Mouse (Mus musculus): Measurements from ENCODE around the gene Gm4131.

Gm4131 gene

GRCm38 (mm10) chr14:62496501-62496900, 70.2 kb downstream of the Gm4131 start:
- no peak for TF ChIP-seq POU5F1 (IDR thresholded peaks at IDR 0.05; ENCODE audit: borderline replicate concordance, low read length)
- no peak for TF ChIP-seq NANOG (IDR thresholded peaks at IDR 0.05; ENCODE audit: borderline replicate concordance, low read length)
- no peak for TF ChIP-seq CTCF (conservative IDR thresholded peaks at IDR 0.05; ENCODE audit: low read length)
- Histone ChIP-seq H3K4me1 (replicated peaks; ENCODE audit: low read depth, low read length) (no peaks in the 10 kb centered on the region), H3K9me3 (ENCODE audit: low read length) (no peaks in the 10 kb centered on the region), H3K36me3 (ENCODE audit: insufficient read depth, low read length) (no peaks in the 10 kb centered on the region), H3K27me3 (ENCODE audit: insufficient read depth, low read length) (no peaks in the 10 kb centered on the region), H3K4me3 (replicated peaks; ENCODE audit: low read length) (no peak overlapping the region)

DNA sequence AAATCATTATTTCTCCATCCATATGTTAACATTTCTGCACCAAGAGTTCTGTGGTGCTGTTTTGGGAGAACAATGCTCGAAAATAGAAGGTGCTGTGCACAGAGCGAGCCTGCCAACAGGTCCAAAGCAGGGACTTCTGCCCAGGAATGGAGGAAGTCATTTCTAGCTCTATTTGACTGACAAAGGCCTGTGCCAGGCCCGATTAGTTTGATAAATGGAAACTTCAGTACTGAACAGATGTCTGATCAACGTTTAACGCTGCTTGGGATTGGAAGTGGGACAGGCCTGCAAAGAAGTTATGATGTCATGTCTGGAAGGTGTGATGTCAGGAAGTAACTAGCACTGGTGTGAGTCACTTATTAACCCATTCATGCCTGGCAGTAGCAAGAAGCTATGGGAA, 73.3 kb downstream of the Gm4131 start:
- no peak for TF ChIP-seq POU5F1 (IDR thresholded peaks at IDR 0.05; ENCODE audit: borderline replicate concordance, low read length)
- no peak for TF ChIP-seq CTCF (conservative IDR thresholded peaks at IDR 0.05; ENCODE audit: low read length)
- TF ChIP-seq NANOG (IDR thresholded peaks at IDR 0.05; ENCODE audit: borderline replicate concordance, low read length), result no peak
- Histone ChIP-seq H3K36me3 (ENCODE audit: insufficient read depth, low read length) (no peaks in the 10 kb centered on the region), H3K27me3 (ENCODE audit: insufficient read depth, low read length) (no peaks in the 10 kb centered on the region), H3K9me3 (ENCODE audit: low read length) (no peaks in the 10 kb centered on the region), H3K4me3 (replicated peaks; ENCODE audit: low read length) (no peak overlapping the region), H3K4me1 (replicated peaks; ENCODE audit: low read depth, low read length) (no peaks in the 10 kb centered on the region)

- no peaks in the 10 kb centered on the region for H3K9me3 ChIP-seq (ENCODE audit: low read length)
Observed at GRCm38 (mm10) chr14:62492196-62492850, 74.4 kb downstream of the Gm4131 start.

GRCm38 (mm10) chr14:62488270-62488669, 78.5 kb downstream of the Gm4131 start:
- Histone ChIP-seq H3K4me1 (replicated peaks; ENCODE audit: low read depth, low read length) (no peaks in the 10 kb centered on the region), H3K4me3 (replicated peaks; ENCODE audit: low read length) (no peak overlapping the region), H3K27me3 (ENCODE audit: insufficient read depth, low read length) (no peaks in the 10 kb centered on the region), H3K9me3 (ENCODE audit: low read length) (no peaks in the 10 kb centered on the region), H3K36me3 (ENCODE audit: insufficient read depth, low read length) (no peaks in the 10 kb centered on the region)
- TF ChIP-seq CTCF (conservative IDR thresholded peaks at IDR 0.05; ENCODE audit: low read length) (no peak), NANOG (IDR thresholded peaks at IDR 0.05; ENCODE audit: borderline replicate concordance, low read length) (no peak), POU5F1 (IDR thresholded peaks at IDR 0.05; ENCODE audit: borderline replicate concordance, low read length) (no peak)

More at GRCm38 (mm10) chr14:62492196-62492850, 74.4 kb downstream of the Gm4131 start:
- peak; percentile 96 for TF ChIP-seq CTCF (conservative IDR thresholded peaks at IDR 0.05; ENCODE audit: low read length)
- no peak for TF ChIP-seq POU5F1 (IDR thresholded peaks at IDR 0.05; ENCODE audit: borderline replicate concordance, low read length)
- no peak for TF ChIP-seq NANOG (IDR thresholded peaks at IDR 0.05; ENCODE audit: borderline replicate concordance, low read length)
- Histone ChIP-seq H3K36me3 (ENCODE audit: insufficient read depth, low read length) (no peaks in the 10 kb centered on the region), H3K27me3 (ENCODE audit: insufficient read depth, low read length) (no peaks in the 10 kb centered on the region), H3K4me3 (replicated peaks; ENCODE audit: low read length) (no peak overlapping the region), H3K4me1 (replicated peaks; ENCODE audit: low read depth, low read length) (no peaks in the 10 kb centered on the region)

DNA sequence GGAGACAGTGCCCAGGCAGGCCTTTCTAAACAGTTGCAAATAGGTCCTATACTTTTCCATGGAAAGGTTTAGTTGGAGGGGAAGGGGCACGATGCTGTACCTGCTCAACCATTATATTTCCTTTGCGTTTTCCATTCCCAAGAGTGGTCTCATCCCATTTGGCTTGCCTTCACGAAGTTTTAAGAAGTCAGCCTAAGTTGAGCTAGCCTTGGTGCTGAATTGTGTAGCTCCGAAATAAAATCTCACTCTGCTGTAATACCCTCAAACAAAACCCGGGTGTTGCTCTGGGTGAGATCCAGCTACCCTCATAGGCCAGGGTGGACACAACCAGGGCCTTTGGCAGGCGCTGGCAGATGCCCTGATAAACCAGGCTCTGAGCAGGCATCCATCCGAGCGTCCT, 85.3 kb downstream of the Gm4131 start:
- Histone ChIP-seq H3K36me3 (ENCODE audit: insufficient read depth, low read length) (no peaks in the 10 kb centered on the region), H3K9me3 (ENCODE audit: low read length) (no peaks in the 10 kb centered on the region), H3K27me3 (ENCODE audit: insufficient read depth, low read length) (peaks cover 29% of the 10 kb centered on the region), H3K4me3 (replicated peaks; ENCODE audit: low read length) (peak overlapping the region; percentile 67), H3K4me1 (replicated peaks; ENCODE audit: low read depth, low read length) (peaks cover 17% of the 10 kb centered on the region)
- no peak for TF ChIP-seq POU5F1 (IDR thresholded peaks at IDR 0.05; ENCODE audit: borderline replicate concordance, low read length)
- TF ChIP-seq CTCF (conservative IDR thresholded peaks at IDR 0.05; ENCODE audit: low read length), result no peak
- TF ChIP-seq NANOG (IDR thresholded peaks at IDR 0.05; ENCODE audit: borderline replicate concordance, low read length), result no peak

DNA sequence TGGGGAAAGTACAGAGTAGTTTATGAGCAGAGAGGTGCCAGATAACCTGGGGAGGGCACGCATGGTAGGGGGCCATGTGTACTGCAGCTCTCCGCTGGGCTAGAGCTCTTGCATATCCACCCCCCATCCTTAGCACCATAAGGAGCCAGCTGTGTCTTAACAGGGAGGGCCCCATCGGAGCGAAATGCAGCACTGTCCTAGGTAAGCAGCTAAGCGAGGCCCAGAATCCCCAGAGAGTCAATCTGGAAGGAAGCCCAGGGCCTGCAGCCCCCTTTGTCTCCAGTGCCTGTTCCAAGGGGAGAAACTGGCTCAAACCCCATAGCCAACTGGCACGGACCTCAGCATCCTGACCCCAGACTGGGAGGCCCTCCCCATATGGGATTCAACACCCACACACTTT, 87.3 kb downstream of the Gm4131 start:
- Histone ChIP-seq H3K4me3 (replicated peaks; ENCODE audit: low read length) (no peak overlapping the region), H3K9me3 (ENCODE audit: low read length) (peaks cover 4% of the 10 kb centered on the region), H3K4me1 (replicated peaks; ENCODE audit: low read depth, low read length) (peaks cover 17% of the 10 kb centered on the region), H3K36me3 (ENCODE audit: insufficient read depth, low read length) (no peaks in the 10 kb centered on the region), H3K27me3 (ENCODE audit: insufficient read depth, low read length) (peaks cover 29% of the 10 kb centered on the region)
- TF ChIP-seq NANOG (IDR thresholded peaks at IDR 0.05; ENCODE audit: borderline replicate concordance, low read length), result no peak
- no peak for TF ChIP-seq CTCF (conservative IDR thresholded peaks at IDR 0.05; ENCODE audit: low read length)

DNA sequence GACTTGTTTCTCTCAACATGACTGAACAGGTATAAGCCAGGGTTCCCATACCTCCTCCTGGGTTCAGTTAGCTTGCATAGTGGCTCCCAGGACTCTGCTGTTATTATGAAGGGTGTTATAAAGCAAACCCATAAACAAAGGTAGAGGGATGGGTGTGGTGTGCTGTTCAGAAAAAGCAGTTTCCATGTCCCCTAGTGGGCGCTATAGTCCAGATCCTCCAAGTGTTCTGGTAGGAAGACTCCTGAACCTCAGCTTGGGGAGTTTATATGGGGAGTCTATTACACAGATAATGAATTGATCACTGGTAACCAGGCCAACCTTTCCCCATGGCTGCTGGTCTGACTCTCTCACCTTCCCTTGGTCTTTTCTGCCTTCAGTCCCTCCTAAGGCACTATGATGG, 92.2 kb downstream of the Gm4131 start:
- Histone ChIP-seq H3K27me3 (ENCODE audit: insufficient read depth, low read length) (peaks cover 11% of the 10 kb centered on the region), H3K4me1 (replicated peaks; ENCODE audit: low read depth, low read length) (no peaks in the 10 kb centered on the region), H3K4me3 (replicated peaks; ENCODE audit: low read length) (no peak overlapping the region), H3K9me3 (ENCODE audit: low read length) (peaks cover 14% of the 10 kb centered on the region), H3K36me3 (ENCODE audit: insufficient read depth, low read length) (no peaks in the 10 kb centered on the region)
- TF ChIP-seq NANOG (IDR thresholded peaks at IDR 0.05; ENCODE audit: borderline replicate concordance, low read length) (no peak), POU5F1 (IDR thresholded peaks at IDR 0.05; ENCODE audit: borderline replicate concordance, low read length) (no peak), CTCF (conservative IDR thresholded peaks at IDR 0.05; ENCODE audit: low read length) (peak; percentile 24; the same call in 1 of the 2 replicates)

DNA sequence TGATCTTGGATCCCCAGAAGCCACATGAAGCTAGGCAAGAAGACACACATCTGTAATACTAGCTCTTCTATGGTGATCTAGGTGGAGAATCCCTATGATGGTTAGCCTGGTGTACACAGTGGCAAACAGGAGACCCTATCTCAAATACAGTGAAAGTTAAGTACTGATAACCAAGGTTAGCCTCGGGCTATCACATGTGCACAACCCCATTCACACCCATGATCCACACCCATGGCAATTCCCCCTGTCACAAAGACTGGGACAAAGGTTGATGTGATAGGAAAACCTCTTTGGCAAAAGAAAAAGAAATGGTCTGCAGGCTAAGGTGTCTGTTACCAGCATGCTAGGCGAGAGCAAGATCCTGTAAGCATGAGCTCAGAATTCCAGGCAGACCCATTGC, 94.7 kb downstream of the Gm4131 start:
- H3K9me3 ChIP-seq (ENCODE audit: low read length), result peaks cover 14% of the 10 kb centered on the region
- H3K4me3 ChIP-seq (replicated peaks; ENCODE audit: low read length), result no peak overlapping the region
- no peaks in the 10 kb centered on the region for H3K4me1 ChIP-seq (replicated peaks; ENCODE audit: low read depth, low read length)
- TF ChIP-seq CTCF (conservative IDR thresholded peaks at IDR 0.05; ENCODE audit: low read length) (no peak), POU5F1 (IDR thresholded peaks at IDR 0.05; ENCODE audit: borderline replicate concordance, low read length) (no peak), NANOG (IDR thresholded peaks at IDR 0.05; ENCODE audit: borderline replicate concordance, low read length) (no peak)
- no peaks in the 10 kb centered on the region for H3K27me3 ChIP-seq (ENCODE audit: insufficient read depth, low read length)
- H3K36me3 ChIP-seq (ENCODE audit: insufficient read depth, low read length), result no peaks in the 10 kb centered on the region

DNA sequence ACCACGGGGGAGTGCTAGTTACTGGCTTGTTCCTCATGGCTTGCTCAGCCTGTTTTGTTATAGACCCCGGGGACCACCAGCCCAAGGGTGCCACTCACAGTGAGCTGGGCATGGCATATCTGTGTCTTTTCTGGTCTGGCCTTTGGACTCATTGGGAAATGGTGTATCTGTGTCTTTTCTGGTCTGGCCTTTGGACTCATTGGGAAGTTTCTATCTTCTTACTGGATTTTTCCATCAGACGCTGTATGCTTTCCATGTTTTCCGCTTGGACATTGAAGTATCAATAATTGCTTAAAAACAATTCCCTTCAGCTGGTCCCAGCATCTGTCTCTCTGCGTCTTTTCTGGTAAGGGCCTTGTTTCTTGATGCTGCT, 98.0 kb downstream of the Gm4131 start:
- Histone ChIP-seq H3K4me1 (replicated peaks; ENCODE audit: low read depth, low read length) (peaks cover 19% of the 10 kb centered on the region), H3K27me3 (ENCODE audit: insufficient read depth, low read length) (peaks cover 6% of the 10 kb centered on the region), H3K9me3 (ENCODE audit: low read length) (peaks cover 3% of the 10 kb centered on the region), H3K36me3 (ENCODE audit: insufficient read depth, low read length) (no peaks in the 10 kb centered on the region), H3K4me3 (replicated peaks; ENCODE audit: low read length) (no peak overlapping the region)
- no peak for TF ChIP-seq CTCF (conservative IDR thresholded peaks at IDR 0.05; ENCODE audit: low read length)
- no peak for TF ChIP-seq POU5F1 (IDR thresholded peaks at IDR 0.05; ENCODE audit: borderline replicate concordance, low read length)
- no peak for TF ChIP-seq NANOG (IDR thresholded peaks at IDR 0.05; ENCODE audit: borderline replicate concordance, low read length)

Measured in E14TG2a.4 (cell line).